Mouse (Mus musculus) intestine, postnatal 0 days (tissue): ENCODE measurements around the gene Atad5. TPM values are rescaled to one million over a fixed set of nuclear protein-coding genes. Genes with fewer than 3 reads are reported as not detected.

Experiments used
- ATAC-seq: fragments of 200-750 bp; cut with Nextera tagmentation; 2 replicates; pipeline ENCODE4 v1.8.0; 2017; ENCODE audit warnings: mild to moderate bottlenecking, moderate TSS enrichment, moderate library complexity
- H3K27ac ChIP-seq: fragments of 300-500 bp; sonication (generic); 2 replicates; pipeline ENCODE4 v1.5.1; 2014; ENCODE audit warnings: mild to moderate bottlenecking, low read depth, low read length, moderate library complexity
- H3K27me3 ChIP-seq: fragments of 300-500 bp; sonication (generic); replicated peaks from 2 replicates; pipeline ENCODE4 v1.6.1; 2014; ENCODE audit warnings: low read length, mixed read lengths; ENCODE audit not compliant: control insufficient read depth, insufficient read depth
- H3K36me3 ChIP-seq: fragments of 300-500 bp; sonication (generic); 2 replicates; pipeline ENCODE4 v1.6.1; 2014; ENCODE audit warnings: mild to moderate bottlenecking, moderate library complexity; ENCODE audit not compliant: control insufficient read depth, insufficient read depth
- H3K4me1 ChIP-seq: fragments of 300-500 bp; sonication (generic); replicated peaks from 2 replicates; pipeline ENCODE4 v1.6.1; 2014; ENCODE audit warnings: antibody characterized with exemption, low read length, mixed read lengths; ENCODE audit not compliant: control insufficient read depth, insufficient read depth
- H3K4me2 ChIP-seq: fragments of 300-500 bp; sonication (generic); replicated peaks from 2 replicates; pipeline ENCODE4 v1.6.1; 2014; ENCODE audit warnings: low read depth, mild to moderate bottlenecking, moderate library complexity
- H3K4me3 ChIP-seq: fragments of 300-500 bp; sonication (generic); 2 replicates; pipeline ENCODE4 v1.5.1; 2014; ENCODE audit warnings: low read depth, low read length
- H3K9ac ChIP-seq: fragments of 300-500 bp; sonication (generic); 2 replicates; pipeline ENCODE4 v1.6.1; 2014; ENCODE audit warnings: mild to moderate bottlenecking, low read depth, low read length
- H3K9me3 ChIP-seq: fragments of 300-500 bp; sonication (generic); 2 replicates; pipeline ENCODE4 v1.6.1; 2016; ENCODE audit warnings: mixed run types; ENCODE audit not compliant: control insufficient read depth
- CTCF ChIP-seq: sonication (generic); IDR thresholded peaks from 2 replicates; pipeline ENCODE4 v1.5.1; 2016; ENCODE audit warnings: low read depth, mild to moderate bottlenecking, control low read depth, antibody characterized with exemption, moderate library complexity
- WGBS: fragments of 180-500 bp; shearing (Covaris S2); extraction: QIAGEN DNeasy Blood & Tissue Kit; methylation state at CpG from one replicate; pipeline ENCODE4 v1.1.7; 2014; 5-methylcytosine and 5-hydroxymethylcytosine counted together
- polyA plus RNA-seq: library from polyadenylated mRNA; unstranded; fragments of >200 nt; fragmentation: Nextera tagmentation; extraction: Ambion mirVana; gene quantifications from 2 replicates; pipeline ENCODE4 v1.2.1, GENCODE M21; 2015

Atad5 gene
- polyA plus RNA-seq, 1 experiment from 2014 or later, result 2.2 TPM

- Histone ChIP-seq H3K4me3 (no peak overlapping the region), H3K9ac (no peak overlapping the region), H3K4me2 (no peak overlapping the region), H3K9me3 (no peaks in the 10 kb centered on the region), H3K36me3 (peaks cover 37% of the 10 kb centered on the region), H3K4me1 (no peaks in the 10 kb centered on the region), H3K27ac (no peak overlapping the region), H3K27me3 (no peaks in the 10 kb centered on the region)
- 68% methylated on average over 4 of the region's 4 CpGs for WGBS
- TF ChIP-seq CTCF, result no peak
- ATAC-seq, result no peak
Measured at GRCm38 (mm10) chr11:80134744-80135143, 45.5 kb downstream of the Atad5 start.

- TF ChIP-seq CTCF, result no peak
- WGBS, result 90% methylated on average over 11 of the region's 11 CpGs
- no peak for ATAC-seq
- Histone ChIP-seq H3K36me3 (peaks cover 37% of the 10 kb centered on the region), H3K4me2 (no peak overlapping the region), H3K9ac (no peak overlapping the region), H3K27ac (no peak overlapping the region), H3K4me1 (no peaks in the 10 kb centered on the region), H3K9me3 (no peaks in the 10 kb centered on the region), H3K4me3 (no peak overlapping the region), H3K27me3 (no peaks in the 10 kb centered on the region)
Measured at GRCm38 (mm10) chr11:80135954-80136683, 46.9 kb downstream of the Atad5 start.

GRCm38 (mm10) chr11:80136786-80137185 is 47.6 kb downstream of the Atad5 start:
- Histone ChIP-seq H3K9ac (no peak overlapping the region), H3K4me1 (no peaks in the 10 kb centered on the region), H3K4me2 (no peak overlapping the region), H3K27me3 (no peaks in the 10 kb centered on the region), H3K4me3 (no peak overlapping the region), H3K9me3 (no peaks in the 10 kb centered on the region), H3K27ac (no peak overlapping the region), H3K36me3 (peaks cover 37% of the 10 kb centered on the region)
- TF ChIP-seq CTCF, result no peak
- no peak for ATAC-seq
- 85% methylated on average over 13 of the region's 13 CpGs for WGBS

DNA sequence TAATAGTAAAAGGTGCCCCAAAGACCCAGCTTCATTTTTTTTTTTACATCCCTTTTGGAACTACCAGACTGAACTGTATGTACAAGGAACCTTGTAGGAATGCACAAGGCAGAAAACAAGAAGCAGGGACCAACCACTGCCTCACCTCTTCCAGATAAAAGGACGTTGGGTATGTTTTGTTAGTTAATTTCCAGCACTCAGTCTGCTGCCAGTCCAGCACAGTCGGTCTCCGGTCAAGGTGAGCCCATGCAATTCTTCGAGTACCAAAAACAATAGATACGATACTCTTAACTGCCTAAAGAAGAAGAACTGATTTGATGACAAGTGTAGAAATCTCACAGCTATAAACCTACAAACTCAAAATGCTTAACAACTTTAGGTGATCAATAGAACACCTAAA is 48.6 kb downstream of the Atad5 start:
- no peak overlapping the region for H3K27ac ChIP-seq
- no peaks in the 10 kb centered on the region; the same call in 1 of the 2 replicates for H3K4me1 ChIP-seq
- no peak for ATAC-seq
- H3K4me3 ChIP-seq, result no peak overlapping the region
- TF ChIP-seq CTCF, result no peak
- H3K4me2 ChIP-seq, result no peak overlapping the region
- peaks cover 29% of the 10 kb centered on the region for H3K36me3 ChIP-seq
- H3K27me3 ChIP-seq, result no peaks in the 10 kb centered on the region
- 85% methylated on average over 5 of the region's 5 CpGs for WGBS
- no peak overlapping the region for H3K9ac ChIP-seq
- H3K9me3 ChIP-seq, result no peaks in the 10 kb centered on the region

DNA sequence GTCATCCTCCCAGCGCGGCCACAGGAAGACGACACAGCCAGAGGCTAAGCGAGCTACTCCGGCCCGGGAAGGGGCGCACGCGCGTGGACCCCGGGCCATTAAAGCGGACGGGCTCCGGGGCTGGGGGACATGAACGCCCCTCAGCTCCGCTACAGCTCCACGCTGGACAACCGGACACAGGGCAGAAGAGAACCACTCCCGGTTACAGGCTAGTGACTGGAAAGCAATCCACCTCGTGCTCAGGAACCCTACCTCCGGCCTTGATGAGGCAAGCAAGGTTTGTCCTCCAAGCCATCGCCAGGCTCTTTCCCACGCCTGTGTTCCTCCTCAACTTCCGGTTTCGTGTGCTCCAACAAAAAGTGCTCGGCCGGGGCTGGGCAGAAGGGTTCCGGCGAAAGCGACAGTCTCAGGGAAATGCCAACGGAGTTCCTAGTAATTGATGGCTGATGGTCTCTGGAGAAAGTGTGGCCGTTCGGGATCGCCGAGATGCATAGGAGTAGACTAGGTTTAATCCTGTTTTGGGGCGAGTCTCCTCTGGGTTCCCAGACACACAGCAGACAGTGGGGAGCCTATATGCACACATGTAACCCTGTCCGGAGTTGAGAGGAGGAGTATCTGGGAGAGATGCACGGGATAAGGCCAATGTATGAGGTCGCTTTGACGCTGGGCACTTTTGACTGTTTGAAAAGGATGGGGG is 52.8 kb downstream of the Atad5 start, which contains the start of gene Tefm:
Gene Tefm, minus strand, starts transcription at position 351 of the 697 bp plus-strand sequence.
- TF ChIP-seq CTCF, result 0 out of 2 replicates have a peak, but pooled peaks have one; percentile 9
- Histone ChIP-seq H3K36me3 (peaks cover 11% of the 10 kb centered on the region), H3K4me3 (peak within 1 kb of the TSS; percentile 86), H3K27ac (peak within 1 kb of the TSS; percentile 80), H3K9ac (peak within 1 kb of the TSS; percentile 81), H3K4me1 (peaks cover 4% of the 10 kb centered on the region), H3K4me2 (peak within 1 kb of the TSS; percentile 87), H3K9me3 (no peaks in the 10 kb centered on the region), H3K27me3 (no peaks in the 10 kb centered on the region)
- peak; percentile 57 for ATAC-seq
- WGBS, result under 1% methylated on average over 40 of the region's 40 CpGs

- no peak for TF ChIP-seq CTCF
- 0 out of 2 replicates have a peak overlapping the region, but pooled peaks have one; percentile 81 for H3K9ac ChIP-seq
- WGBS, result 42% methylated on average over 8 of the region's 8 CpGs
- H3K4me1 ChIP-seq, result peaks cover 4% of the 10 kb centered on the region
- no peaks in the 10 kb centered on the region for H3K9me3 ChIP-seq
- peaks cover 11% of the 10 kb centered on the region; the same call in 1 of the 2 replicates for H3K36me3 ChIP-seq
- H3K4me3 ChIP-seq, result peak overlapping the region; percentile 86; the same call in 1 of the 2 replicates
- no peak for ATAC-seq
- no peaks in the 10 kb centered on the region for H3K27me3 ChIP-seq
- peak overlapping the region; percentile 87 for H3K4me2 ChIP-seq
- peak overlapping the region; percentile 80; the same call in 1 of the 2 replicates for H3K27ac ChIP-seq
Measured at GRCm38 (mm10) chr11:80142872-80143271, 53.7 kb downstream of the Atad5 start.
